Mouse (Mus musculus): ENCODE data around the gene Hps6.
A peak's percentile ranks its signal among the peaks of the same experiment; 100 is the strongest.

Gene Hps6

GRCm38 (mm10) chr19:46045696-46046311 is 42.5 kb downstream of the Hps6 start:
- DNase-seq: peak; percentile 55 to 70

- peak in 1 of 2 experiments; percentile 22 for DNase-seq
Measured at GRCm38 (mm10) chr19:46046621-46047025, 43.3 kb downstream of the Hps6 start.

GRCm38 (mm10) chr19:46047426-46047825 is 44.1 kb downstream of the Hps6 start:
- no peak for DNase-seq

GRCm38 (mm10) chr19:46049129-46049528 is 45.8 kb downstream of the Hps6 start:
- no peak for DNase-seq

- DNase-seq: no peak
Measured at GRCm38 (mm10) chr19:46050462-46050861, 47.2 kb downstream of the Hps6 start.
